Mouse (Mus musculus) G1E-ER4 (cell line): ENCODE data around the gene Cox8b. TPM values are rescaled to one million over a fixed set of nuclear protein-coding genes. Genes with fewer than 3 reads are reported as not detected.

Experiments
- GATA1 ChIP-seq: IDR thresholded peaks from one replicate; pipeline ENCODE4 v1.8.0; 2012; ENCODE audit warnings: low read length, inconsistent platforms
- polyA plus RNA-seq: library from polyadenylated mRNA; stranded (reverse); fragments of >175 nt; gene quantifications from 2 replicates; pipeline ENCODE4 v1.2.3, GENCODE M21; 2012

Cox8b gene
- polyA plus RNA-seq, 1 experiment: not detected

- TF ChIP-seq GATA1: no peak
These were observed 22.3 kb upstream of the Cox8b start for GRCm38 (mm10) chr7:140922398-140923069.

- no peak for TF ChIP-seq GATA1
These were observed 21.2 kb upstream of the Cox8b start for GRCm38 (mm10) chr7:140921225-140921975.

GRCm38 (mm10) chr7:140920418-140921029, 20.3 kb upstream of the Cox8b start, which contains the start of gene Nlrp6:
Gene Nlrp6, plus strand, starts transcription at chr7:140920902.
- TF ChIP-seq GATA1: no peak

- TF ChIP-seq GATA1: peak; percentile 52
These were observed 19.7 kb upstream of the Cox8b start for GRCm38 (mm10) chr7:140919911-140920310.

- no peak for TF ChIP-seq GATA1
These were observed 13.9 kb upstream of the Cox8b start for GRCm38 (mm10) chr7:140914031-140914690.

- TF ChIP-seq GATA1: no peak
These were observed 12.7 kb upstream of the Cox8b start for GRCm38 (mm10) chr7:140912846-140913482.

- no peak for TF ChIP-seq GATA1
These were observed 12.0 kb upstream of the Cox8b start for GRCm38 (mm10) chr7:140912293-140912692.

- TF ChIP-seq GATA1: no peak
These were observed 8.4 kb upstream of the Cox8b start for GRCm38 (mm10) chr7:140908634-140909107.

- TF ChIP-seq GATA1: no peak
These were observed 7.9 kb upstream of the Cox8b start for GRCm38 (mm10) chr7:140908181-140908580.

GRCm38 (mm10) chr7:140907697-140908096, 7.5 kb upstream of the Cox8b start:
- no peak for TF ChIP-seq GATA1

GRCm38 (mm10) chr7:140907131-140907530, 6.9 kb upstream of the Cox8b start:
- no peak for TF ChIP-seq GATA1

GRCm38 (mm10) chr7:140905642-140906081, 5.4 kb upstream of the Cox8b start:
- no peak for TF ChIP-seq GATA1

- TF ChIP-seq GATA1: no peak
These were observed 3.0 kb upstream of the Cox8b start for GRCm38 (mm10) chr7:140903212-140903611.

- TF ChIP-seq GATA1: no peak
These were observed 2.0 kb upstream of the Cox8b start for GRCm38 (mm10) chr7:140902036-140902875.

- no peak for TF ChIP-seq GATA1
These were observed 1.1 kb downstream of the Cox8b start for GRCm38 (mm10) chr7:140899121-140899520.
